Mouse (Mus musculus) layer of hippocampus, adult 18-20 months (tissue): ENCODE measurements around the gene Lpp. TPM values are rescaled to one million over a fixed set of nuclear protein-coding genes. Genes with fewer than 3 reads are reported as not detected.

Experiments used
- DNase-seq, 2 experiments: peaks; one replicate each; pipeline ENCODE4 v3.0.0; 2022; ENCODE audit warnings: low spot score in 2 of 2
- total RNA-seq, 2 experiments: library from RNA; stranded (reverse); gene quantifications; 2 replicates each; pipeline ENCODE4 v1.2.3; 2021

Lpp gene
- total RNA-seq, 2 experiments from 2014 or later: 7.5 to 7.8 TPM

DNA sequence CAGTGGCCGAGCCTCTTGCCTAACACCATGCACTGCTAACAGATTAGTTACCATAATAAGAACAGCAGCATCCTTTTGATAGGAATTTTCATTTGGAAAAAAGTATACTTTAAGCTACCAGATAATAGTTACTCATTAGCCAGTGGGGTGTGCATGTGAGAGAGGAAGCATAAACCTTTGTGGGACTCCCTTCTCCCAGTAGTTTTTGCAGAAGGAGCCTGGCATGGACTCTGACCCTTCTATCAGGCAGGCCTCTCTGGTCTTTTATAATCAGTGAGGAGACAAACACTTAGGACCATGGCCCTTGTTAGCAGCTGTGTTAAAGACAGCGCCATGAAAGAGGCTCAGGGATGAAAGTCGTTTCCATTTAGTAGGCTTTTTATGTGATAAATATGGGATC lies 76.0 kb downstream of the Lpp start:
- no peak for DNase-seq

- no peak for DNase-seq
Observed at GRCm38 (mm10) chr16:24470601-24471000, 77.3 kb downstream of the Lpp start.

GRCm38 (mm10) chr16:24471029-24471428 lies 77.7 kb downstream of the Lpp start:
- no peak for DNase-seq

DNA sequence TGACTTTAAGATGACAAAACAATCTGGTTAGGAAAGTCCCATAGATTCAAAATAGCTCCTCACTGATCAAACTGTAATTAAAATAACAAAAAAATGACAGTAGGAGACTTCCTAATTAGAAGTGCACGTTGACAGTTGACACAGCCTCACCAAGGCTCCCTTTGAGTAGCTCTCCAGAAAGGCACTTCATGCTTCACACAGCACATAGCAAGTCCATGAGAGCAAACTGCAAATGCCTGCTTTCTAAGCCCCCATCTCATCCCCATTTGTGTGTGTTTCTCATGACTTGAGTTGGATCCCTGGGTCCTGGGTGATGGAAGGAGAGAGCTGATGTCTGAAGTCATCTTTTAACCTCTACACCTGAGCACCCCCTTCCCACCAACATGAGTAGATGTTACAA lies 78.5 kb downstream of the Lpp start:
- DNase-seq: no peak

GRCm38 (mm10) chr16:24473966-24474365 lies 80.7 kb downstream of the Lpp start:
- no peak for DNase-seq

- DNase-seq: no peak
Observed at GRCm38 (mm10) chr16:24474781-24475180, 81.5 kb downstream of the Lpp start.

DNA sequence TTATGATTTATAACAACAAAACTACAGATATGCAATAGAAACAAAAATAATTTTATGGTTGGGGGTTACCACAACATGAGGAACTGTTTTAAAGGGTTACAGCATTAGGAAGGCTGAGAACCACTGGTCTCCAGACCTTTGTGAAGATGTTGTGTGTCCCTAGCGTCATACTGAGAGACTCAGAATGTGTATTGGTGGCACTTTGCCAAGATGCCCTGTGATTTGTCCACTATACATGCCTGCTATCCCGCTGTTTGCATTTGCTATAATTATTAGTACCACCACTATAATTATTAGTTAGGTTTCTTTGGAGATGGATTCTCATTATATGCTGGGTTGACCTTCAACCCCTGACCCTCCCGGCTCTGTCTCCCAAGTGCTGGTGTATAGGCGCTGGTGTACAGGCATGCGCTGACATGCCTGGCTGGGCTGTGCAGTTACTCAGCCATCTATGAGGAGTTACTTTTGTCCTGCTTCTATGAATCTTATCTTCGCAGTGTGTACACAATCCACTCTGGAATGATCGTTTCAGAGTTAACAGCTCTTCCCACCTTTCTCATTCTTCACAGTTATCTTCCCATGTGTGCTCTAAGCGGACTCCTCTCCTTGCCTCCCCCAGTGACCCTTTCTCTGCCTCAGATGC lies 82.1 kb downstream of the Lpp start:
- DNase-seq: no peak

DNA sequence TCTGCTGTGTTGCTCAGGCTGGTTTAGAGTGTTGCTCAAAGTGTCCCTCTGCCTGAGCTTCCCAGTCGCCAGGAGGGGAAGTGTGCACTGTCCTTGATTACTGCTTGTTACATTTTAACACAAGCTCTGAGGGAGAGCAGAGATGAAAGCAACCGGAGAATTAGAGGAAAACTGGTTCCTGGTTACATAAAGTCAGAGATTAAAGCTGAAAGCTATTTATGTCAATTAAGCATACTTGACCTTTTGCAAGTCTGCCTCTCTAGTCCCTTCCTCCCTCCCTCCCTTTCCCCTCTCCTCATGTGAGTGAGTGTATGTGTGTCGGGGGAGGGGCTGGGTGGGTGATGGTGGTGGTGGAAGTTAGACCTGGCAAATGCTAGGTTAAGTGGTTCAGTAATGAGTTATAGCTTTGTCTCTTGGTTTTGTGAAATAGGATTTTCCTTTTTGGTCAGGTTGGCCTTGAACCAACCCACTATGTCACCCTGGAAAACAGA lies 83.6 kb downstream of the Lpp start:
- no peak for DNase-seq

GRCm38 (mm10) chr16:24478006-24478405 lies 84.7 kb downstream of the Lpp start:
- DNase-seq: no peak

DNA sequence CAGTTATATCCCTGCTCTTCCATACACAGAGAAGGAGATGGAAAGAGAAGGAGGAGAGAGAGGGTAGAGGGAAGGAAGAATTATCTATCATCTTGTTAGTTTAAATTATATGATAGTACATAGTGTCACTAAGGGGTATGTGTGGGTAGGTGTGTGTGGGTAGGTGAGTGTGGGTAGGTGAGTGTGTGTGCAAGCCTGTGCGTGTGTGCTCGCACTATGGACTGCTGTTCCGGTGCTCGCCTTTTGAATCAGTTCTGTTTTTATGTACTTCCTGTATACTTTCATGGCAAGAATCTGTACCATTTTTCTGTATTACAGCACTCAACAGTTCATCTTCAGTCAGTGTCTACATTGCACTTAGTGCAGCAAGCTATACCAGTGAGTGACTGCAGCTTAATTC lies 85.5 kb downstream of the Lpp start:
- no peak for DNase-seq

GRCm38 (mm10) chr16:24482648-24483047 lies 89.3 kb downstream of the Lpp start:
- DNase-seq: no peak

GRCm38 (mm10) chr16:24483527-24484101 lies 90.3 kb downstream of the Lpp start:
- peak in 1 of 2 experiments; percentile 49 for DNase-seq

GRCm38 (mm10) chr16:24487782-24488241 lies 94.5 kb downstream of the Lpp start:
- DNase-seq: peak; percentile 49 to 84

DNA sequence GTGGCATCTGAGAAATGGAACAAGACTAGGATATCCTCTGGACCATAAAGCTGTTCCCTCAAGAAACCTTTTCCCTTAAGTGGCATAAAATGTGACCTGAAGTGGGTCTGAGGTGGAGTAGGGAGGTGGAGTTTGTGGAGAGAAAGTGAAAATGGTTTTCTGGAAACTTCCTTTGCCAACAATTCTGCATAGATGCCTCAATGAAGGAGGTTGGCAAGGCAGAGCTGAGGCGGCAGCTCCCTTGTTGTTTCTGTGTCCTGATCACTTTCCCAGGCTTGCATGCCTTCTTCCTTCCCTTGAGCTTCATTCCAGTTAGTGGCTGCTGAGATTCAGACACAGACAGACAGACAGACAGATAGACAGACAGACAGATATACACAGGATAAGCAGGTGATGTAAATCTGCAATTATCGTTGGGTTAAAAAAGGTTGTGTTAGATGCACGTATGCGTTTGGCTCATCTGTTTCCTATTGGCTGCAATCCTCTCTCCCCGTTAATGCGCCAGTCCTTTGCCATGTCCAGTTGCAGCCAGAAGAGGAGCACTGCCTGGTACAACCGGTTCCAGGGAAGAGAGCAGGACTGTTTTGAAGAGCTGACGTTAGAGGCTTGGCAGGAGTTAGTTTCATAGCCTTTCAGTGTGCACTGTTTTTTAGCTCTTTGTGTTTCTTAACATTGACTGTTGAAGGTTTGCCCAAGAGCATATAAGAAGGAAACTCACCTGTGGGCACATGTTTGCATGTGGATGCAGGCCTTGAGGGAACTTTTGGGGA lies 96.4 kb downstream of the Lpp start:
- peak in 1 of 2 experiments; percentile 30 for DNase-seq

DNA sequence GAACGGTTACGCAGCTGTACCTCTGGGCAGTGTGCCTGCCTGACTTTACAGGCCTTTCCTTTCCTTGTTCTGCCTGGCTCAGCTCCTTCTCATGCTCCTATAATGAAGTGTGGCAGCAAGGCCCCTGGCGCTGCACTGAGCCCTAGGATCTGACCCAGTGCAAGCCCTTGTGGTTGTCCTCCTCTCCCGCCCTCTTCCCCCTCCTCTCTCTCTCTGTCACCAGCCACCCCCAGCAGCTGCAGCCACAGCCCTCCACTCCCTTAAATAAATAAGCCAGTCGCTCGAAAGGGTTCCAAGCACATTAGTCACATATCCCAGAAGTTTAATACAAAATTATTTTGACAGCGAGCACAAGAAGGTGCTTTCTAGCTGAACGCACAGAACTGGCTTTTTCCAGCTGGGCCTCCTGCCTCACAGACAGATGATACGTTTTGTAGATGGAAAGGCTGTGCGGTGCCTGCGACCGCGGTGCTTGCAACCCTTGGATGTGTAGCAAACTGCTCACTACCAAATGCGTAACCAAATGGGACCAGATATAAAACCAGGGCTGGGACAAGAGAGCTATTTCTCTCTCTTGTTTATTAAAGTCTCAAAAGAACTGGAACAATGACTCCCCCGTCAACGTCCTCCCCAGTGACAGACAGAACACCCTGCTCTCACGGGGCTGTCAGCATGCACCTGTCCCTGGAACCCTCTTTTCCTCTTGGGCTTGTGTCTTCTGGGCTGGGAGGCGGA lies 97.6 kb downstream of the Lpp start:
- DNase-seq: peak in 1 of 2 experiments; percentile 52

DNA sequence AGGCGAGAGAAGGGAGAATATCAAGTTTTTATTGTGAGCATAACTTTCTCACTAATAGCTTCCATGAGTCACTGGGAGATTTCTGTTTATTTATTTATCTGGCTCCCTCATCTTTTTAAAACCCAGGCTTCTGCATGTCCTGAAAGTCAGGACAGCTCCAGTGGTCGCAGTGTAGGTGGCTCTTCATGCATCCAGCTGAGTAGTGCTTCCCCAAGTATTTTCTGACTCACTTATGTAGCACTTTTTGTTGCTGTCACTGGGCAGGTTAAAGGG lies 98.1 kb downstream of the Lpp start:
- DNase-seq: no peak

DNA sequence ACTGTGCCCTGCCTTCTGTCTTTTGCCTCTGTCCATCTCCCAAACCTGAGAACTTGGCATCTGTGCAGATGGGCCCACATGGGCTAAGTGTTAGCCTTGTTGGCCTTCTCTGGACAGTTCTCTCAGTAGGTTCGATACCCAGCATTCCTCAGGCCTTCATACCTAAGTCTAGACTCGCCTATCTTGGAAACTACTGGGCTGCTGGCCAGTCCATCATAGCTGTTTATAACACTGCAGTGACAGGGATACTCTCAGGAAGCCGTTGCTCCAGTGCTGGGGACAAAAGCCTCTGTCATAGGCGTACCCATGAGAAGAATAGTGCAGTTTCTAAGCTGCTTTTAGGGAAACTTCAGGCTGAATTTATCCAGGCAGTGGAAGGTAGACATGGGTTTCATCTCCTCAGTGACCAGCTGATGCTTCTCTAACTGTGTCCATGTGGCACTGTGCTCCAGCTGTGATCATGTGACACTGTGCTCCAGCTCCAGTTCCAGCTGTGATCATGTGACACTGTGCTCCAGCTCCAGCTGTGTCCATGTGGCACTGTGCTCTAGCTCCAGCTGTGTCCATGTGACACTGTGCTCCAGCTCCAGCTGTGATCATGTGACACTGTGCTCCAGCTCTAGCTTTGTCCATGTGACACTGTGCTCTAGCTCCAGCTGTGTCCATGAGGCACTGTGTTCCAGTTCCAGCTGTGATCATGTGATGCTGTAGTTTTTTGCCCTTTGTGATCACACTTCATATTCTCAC lies 99.1 kb downstream of the Lpp start:
- no peak for DNase-seq

DNA sequence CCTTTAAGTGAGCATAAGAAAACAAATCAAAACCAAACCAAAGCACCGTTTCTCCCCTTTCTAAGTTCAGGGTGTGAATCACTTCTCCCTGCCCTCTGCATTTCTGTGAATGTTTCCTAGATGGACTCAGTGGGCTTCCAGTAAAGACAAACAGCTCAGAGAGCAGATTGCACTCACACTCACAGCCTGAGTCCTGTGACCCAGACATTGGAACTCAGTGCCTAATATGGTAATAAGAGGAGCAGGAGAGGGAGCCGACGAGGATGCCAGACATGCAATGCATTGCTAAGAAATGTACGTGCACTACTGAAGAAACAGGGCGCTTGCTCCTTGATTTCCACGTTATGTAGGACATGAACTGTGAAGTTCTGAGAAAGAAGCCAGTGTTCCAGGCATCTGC lies 101.2 kb downstream of the Lpp start:
- DNase-seq: no peak

- no peak for DNase-seq
Observed at GRCm38 (mm10) chr16:24495461-24495860, 102.2 kb downstream of the Lpp start.

DNA sequence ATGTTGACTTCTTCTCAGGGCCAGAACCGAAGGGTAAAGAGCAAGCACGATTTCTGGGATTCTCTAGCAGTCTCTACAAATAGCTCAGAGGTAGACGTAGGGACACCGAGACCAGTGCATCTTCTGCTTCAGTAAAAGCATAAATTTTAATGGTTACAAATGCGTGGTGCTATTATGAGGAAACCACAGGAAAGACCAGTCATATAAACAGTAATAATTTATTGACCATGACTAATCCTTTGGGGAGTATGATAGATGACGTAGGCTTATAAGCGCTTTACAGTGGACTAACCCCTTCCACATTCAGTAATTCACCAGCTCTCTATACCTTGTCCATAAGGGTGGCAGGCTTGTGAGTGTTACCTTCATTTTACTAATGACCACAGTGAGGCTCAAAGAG lies 103.3 kb downstream of the Lpp start:
- DNase-seq: no peak

- DNase-seq: no peak
Observed at GRCm38 (mm10) chr16:24497413-24497812, 104.1 kb downstream of the Lpp start.
